14 mouse cellular contexts compared by ENCODE assay signal in the genomic region with DNA sequence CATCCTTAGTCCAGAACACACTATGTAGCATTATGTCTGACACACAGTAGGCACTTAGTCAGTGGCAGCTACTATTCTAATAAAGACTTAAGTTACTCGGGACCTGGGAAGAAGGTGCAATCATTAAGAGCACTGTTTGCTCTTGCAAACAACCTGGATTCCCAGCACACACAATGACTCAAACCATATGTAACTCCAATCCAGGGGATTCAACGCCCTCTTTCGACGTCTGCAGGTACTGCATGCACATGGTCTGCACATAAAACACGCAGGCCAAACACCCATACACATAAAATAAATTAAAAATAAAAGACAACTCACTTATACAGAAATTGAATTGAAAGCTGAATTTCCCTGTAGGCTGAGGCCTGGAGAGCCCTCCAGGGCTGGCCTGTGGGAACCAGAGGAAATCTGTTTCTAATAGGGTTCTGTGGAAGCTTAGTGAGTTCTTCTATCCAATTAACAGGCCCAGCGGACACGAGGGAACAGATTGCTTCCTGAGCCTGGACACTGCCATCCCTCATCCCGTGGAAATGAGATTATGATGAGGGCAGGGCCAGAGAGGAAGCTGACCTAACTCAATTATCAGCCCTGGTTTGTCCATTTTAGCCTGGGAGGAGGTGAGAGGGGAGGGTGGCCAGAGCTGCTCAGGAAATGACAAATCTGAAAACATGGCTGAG.
DNase-seq lines count a peak whose midpoint lies in the region; ATAC-seq and TF ChIP-seq lines count a peak whose summit lies in the region.
"Had no signal": no experiment of that assay in that cellular context is flagged by ENCODE, and none has a peak within 500 bp of the region (broad histone marks: within the 10 kb centered on the region; RNA-seq: fewer than 3 reads in every experiment).

No protein-coding gene starts in this region.

- no peak overlapping the region for H3K27ac ChIP-seq in hindbrain, embryonic 10.5 days
- H3K27ac ChIP-seq in hindbrain, embryonic 16.5 days (ENCODE audit: low read depth, low read length): no peak overlapping the region
- no peak overlapping the region for H3K27ac ChIP-seq in limb, embryonic 10.5 days
- H3K27ac ChIP-seq: hindbrain, postnatal 0 days; midbrain, embryonic 13.5 days; neural tube, embryonic 15.5 days; stomach, embryonic 15.5 days had no signal

- H3K36me3 ChIP-seq in hindbrain, embryonic 10.5 days: no peaks in the 10 kb centered on the region
- no peaks in the 10 kb centered on the region for H3K36me3 ChIP-seq in hindbrain, embryonic 16.5 days (ENCODE audit: control insufficient read depth, insufficient read depth, low read length)
- H3K36me3 ChIP-seq in E14TG2a.4 (ENCODE audit: insufficient read depth, low read length): no peaks in the 10 kb centered on the region
- no peaks in the 10 kb centered on the region for H3K36me3 ChIP-seq in limb, embryonic 10.5 days
- H3K36me3 ChIP-seq: liver, embryonic 13.5 days; midbrain, embryonic 13.5 days; neural tube, embryonic 15.5 days; stomach, embryonic 15.5 days had no signal

- H3K4me1 ChIP-seq in hindbrain, embryonic 10.5 days (replicated peaks): peaks cover 21% of the 10 kb centered on the region
- no peaks in the 10 kb centered on the region for H3K4me1 ChIP-seq in hindbrain, embryonic 16.5 days (ENCODE audit: control insufficient read depth, insufficient read depth, low read depth, low read length)
- peaks cover 35% of the 10 kb centered on the region for H3K4me1 ChIP-seq in E14TG2a.4 (replicated peaks; ENCODE audit: low read depth, low read length)
- H3K4me1 ChIP-seq in limb, embryonic 10.5 days: peaks cover 37% of the 10 kb centered on the region

- no peak for ATAC-seq in hindbrain, embryonic 16.5 days
- ATAC-seq: hindbrain, postnatal 0 days; midbrain, embryonic 13.5 days had no signal

- no peaks in the 10 kb centered on the region for H3K27me3 ChIP-seq in hindbrain, embryonic 10.5 days (ENCODE audit: insufficient read depth, poor library complexity, severe bottlenecking)
- H3K27me3 ChIP-seq in hindbrain, embryonic 16.5 days (replicated peaks; ENCODE audit: control insufficient read depth, insufficient read depth, low read length): no peaks in the 10 kb centered on the region
- H3K27me3 ChIP-seq in E14TG2a.4 (ENCODE audit: insufficient read depth, low read length): peaks cover 11% of the 10 kb centered on the region
- no peaks in the 10 kb centered on the region for H3K27me3 ChIP-seq in limb, embryonic 10.5 days (ENCODE audit: low read depth, poor library complexity, severe bottlenecking)
- H3K27me3 ChIP-seq: liver, embryonic 13.5 days; midbrain, embryonic 13.5 days; neural tube, embryonic 15.5 days; stomach, embryonic 15.5 days had no signal

- 72% methylated on average over 8 of the region's 8 CpGs for WGBS in hindbrain, embryonic 10.5 days
- 70% methylated on average over 8 of the region's 8 CpGs for WGBS in hindbrain, embryonic 16.5 days
- 49% methylated on average over 8 of the region's 8 CpGs for WGBS in limb, embryonic 10.5 days

- peak; percentile 16 for DNase-seq in hindbrain, embryonic 10.5 days (ENCODE audit: low spot score)
- DNase-seq in embryo, embryonic 10.5 days (ENCODE audit: low spot score): peak; percentile 30
- peak; percentile 37 for DNase-seq in heart, postnatal 25 days (ENCODE audit: low spot score)
- no peak for DNase-seq in limb, embryonic 10.5 days (ENCODE audit: low spot score)
- no peak for DNase-seq in left cerebral cortex, adult 9 months (ENCODE audit: low spot score in 2 of 2)
- no peak for DNase-seq in right cerebral cortex, adult 2 months (ENCODE audit: low spot score in 2 of 2)
- DNase-seq: cerebellum, adult 18-20 months; liver, embryonic 13.5 days had no signal

- no peaks in the 10 kb centered on the region for H3K9me3 ChIP-seq in hindbrain, embryonic 10.5 days
- no peaks in the 10 kb centered on the region for H3K9me3 ChIP-seq in hindbrain, embryonic 16.5 days (ENCODE audit: control insufficient read depth, low read length)
- H3K9me3 ChIP-seq in E14TG2a.4 (ENCODE audit: low read length): no peaks in the 10 kb centered on the region
- H3K9me3 ChIP-seq in limb, embryonic 10.5 days (replicated peaks): no peaks in the 10 kb centered on the region
- H3K9me3 ChIP-seq: liver, embryonic 13.5 days; midbrain, embryonic 13.5 days; neural tube, embryonic 15.5 days; stomach, embryonic 15.5 days had no signal

- no peak overlapping the region for H3K4me3 ChIP-seq in hindbrain, embryonic 10.5 days
- no peak overlapping the region for H3K4me3 ChIP-seq in hindbrain, embryonic 16.5 days (ENCODE audit: low read length)
- H3K4me3 ChIP-seq in E14TG2a.4 (replicated peaks; ENCODE audit: low read length): no peak overlapping the region
- H3K4me3 ChIP-seq in limb, embryonic 10.5 days: no peak overlapping the region
- H3K4me3 ChIP-seq: liver, embryonic 13.5 days; midbrain, embryonic 13.5 days; neural tube, embryonic 15.5 days; stomach, embryonic 15.5 days had no signal

- peak; percentile 43 for TF ChIP-seq CTCF in E14TG2a.4 (conservative IDR thresholded peaks at IDR 0.05; ENCODE audit: low read length)

- intact Hi-C loops in heart, postnatal 25 days (cut with DNase I): loop anchor here (5.0 kb wide), 1 partner anchor 76 kb away; no protein-coding TSS in a partner anchor

- H3K9ac ChIP-seq in hindbrain, embryonic 16.5 days (ENCODE audit: low read depth, low read length): no peak overlapping the region
- H3K9ac ChIP-seq: liver, embryonic 13.5 days; midbrain, embryonic 13.5 days; neural tube, embryonic 15.5 days; stomach, embryonic 15.5 days had no signal

- H3K4me2 ChIP-seq in hindbrain, embryonic 16.5 days (ENCODE audit: low read length): no peak overlapping the region
- H3K4me2 ChIP-seq: liver, embryonic 13.5 days; midbrain, embryonic 13.5 days; neural tube, embryonic 15.5 days; stomach, embryonic 15.5 days had no signal

Comparison
In these comparisons a context has a peak if more than half of its experiments do, and no peak if none do; other contexts are left out.
1. DNase-seq: peak in hindbrain, embryonic 10.5 days (single experiment), embryo, embryonic 10.5 days (single experiment) and heart, postnatal 25 days (single experiment); none in limb, embryonic 10.5 days (single experiment), left cerebral cortex, adult 9 months (0 of 2) and right cerebral cortex, adult 2 months (0 of 2).